ENCODE assay signal across 8 mouse cellular contexts in the genomic region with DNA sequence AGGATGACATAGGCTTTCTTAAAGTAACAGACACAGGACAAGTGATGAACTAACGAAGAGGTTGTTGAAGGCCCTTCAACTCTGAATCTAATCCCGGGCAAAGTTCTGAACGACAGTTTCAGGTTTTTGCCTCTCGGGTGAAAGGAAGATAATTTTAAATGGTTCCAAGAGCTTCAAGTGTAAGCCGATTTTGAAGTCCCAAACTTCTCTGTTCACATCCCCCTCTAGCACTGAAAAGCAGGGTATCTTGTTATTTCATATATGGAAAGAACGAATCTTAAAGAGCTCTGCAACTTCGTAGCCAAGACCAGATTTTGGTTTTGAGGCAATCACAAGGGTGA. TPM values are rescaled to one million over a fixed set of nuclear protein-coding genes. Genes with fewer than 3 reads are reported as not detected.
A peak's percentile ranks its signal among the peaks of the same experiment; 100 is the strongest.
DNase-seq lines count a peak whose midpoint lies in the region; ATAC-seq and TF ChIP-seq lines count a peak whose summit lies in the region.

No protein-coding gene starts in this region.

- TF ChIP-seq CTCF in E14TG2a.4 (conservative IDR thresholded peaks at IDR 0.05; ENCODE audit: low read length): no peak

- under 1% methylated on average over 7 of the region's 7 CpGs for WGBS in heart, embryonic 12.5 days
- 1% methylated on average over 7 of the region's 7 CpGs for WGBS in forebrain, embryonic 15.5 days
- WGBS in liver, embryonic 16.5 days (ENCODE audit: insufficient replicate concordance): under 1% methylated on average over 7 of the region's 7 CpGs

- H3K4me1 ChIP-seq in heart, embryonic 12.5 days (replicated peaks): peaks cover 54% of the 10 kb centered on the region
- peaks cover 79% of the 10 kb centered on the region for H3K4me1 ChIP-seq in E14TG2a.4 (replicated peaks; ENCODE audit: low read depth, low read length)
- peaks cover 43% of the 10 kb centered on the region for H3K4me1 ChIP-seq in forebrain, embryonic 15.5 days
- peaks cover 64% of the 10 kb centered on the region for H3K4me1 ChIP-seq in liver, embryonic 16.5 days (ENCODE audit: control insufficient read depth, low read depth, low read length)

- no peaks in the 10 kb centered on the region for H3K9me3 ChIP-seq in heart, embryonic 12.5 days (replicated peaks)
- H3K9me3 ChIP-seq in E14TG2a.4 (ENCODE audit: low read length): no peaks in the 10 kb centered on the region
- no peaks in the 10 kb centered on the region for H3K9me3 ChIP-seq in forebrain, embryonic 15.5 days
- H3K9me3 ChIP-seq in liver, embryonic 16.5 days (replicated peaks; ENCODE audit: control insufficient read depth, low read length): no peaks in the 10 kb centered on the region

- no peak for ATAC-seq in heart, embryonic 12.5 days (ENCODE audit: insufficient number of reproducible peaks, low FRiP score)
- ATAC-seq in forebrain, embryonic 15.5 days (replicated peaks): no peak
- no peak for ATAC-seq in liver, embryonic 16.5 days (ENCODE audit: low read depth)
- no peak for ATAC-seq in frontal cortex, adult (ENCODE audit: low TSS enrichment)

- no peak for DNase-seq in heart, adult 8-10 months (ENCODE audit: low spot score)
- DNase-seq in adrenal gland, adult 8-10 months: no peak
- no peak for DNase-seq in urinary bladder, postnatal 36 days (ENCODE audit: low spot score in 2 of 2)

- peaks cover 60% of the 10 kb centered on the region for H3K36me3 ChIP-seq in heart, embryonic 12.5 days
- H3K36me3 ChIP-seq in E14TG2a.4 (ENCODE audit: insufficient read depth, low read length): peaks cover 68% of the 10 kb centered on the region
- H3K36me3 ChIP-seq in forebrain, embryonic 15.5 days: peaks cover 24% of the 10 kb centered on the region
- peaks cover 21% of the 10 kb centered on the region for H3K36me3 ChIP-seq in liver, embryonic 16.5 days (ENCODE audit: control insufficient read depth, insufficient read depth)

- H3K9ac ChIP-seq in heart, embryonic 12.5 days: peak overlapping the region; percentile 98
- peak overlapping the region; percentile 70 for H3K9ac ChIP-seq in forebrain, embryonic 15.5 days (replicated peaks)
- peak overlapping the region; percentile 99 for H3K9ac ChIP-seq in liver, embryonic 16.5 days (ENCODE audit: low read depth, low read length)

- H3K27ac ChIP-seq in heart, embryonic 12.5 days (ENCODE audit: poor library complexity, severe bottlenecking): peak overlapping the region; percentile 87
- H3K27ac ChIP-seq in forebrain, embryonic 15.5 days (replicated peaks): peak overlapping the region; percentile 87
- H3K27ac ChIP-seq in liver, embryonic 16.5 days (ENCODE audit: low read length): peak overlapping the region; percentile 97

- peak overlapping the region; percentile 84 for H3K4me3 ChIP-seq in heart, embryonic 12.5 days
- peak overlapping the region; percentile 96 for H3K4me3 ChIP-seq in E14TG2a.4 (replicated peaks; ENCODE audit: low read length)
- peak overlapping the region; percentile 62 for H3K4me3 ChIP-seq in forebrain, embryonic 15.5 days
- peak overlapping the region; percentile 95 for H3K4me3 ChIP-seq in liver, embryonic 16.5 days (ENCODE audit: low read depth, low read length)

- H3K4me2 ChIP-seq in heart, embryonic 12.5 days: peak overlapping the region; percentile 99
- H3K4me2 ChIP-seq in forebrain, embryonic 15.5 days (replicated peaks): peak overlapping the region; percentile 100
- peak overlapping the region; percentile 100 for H3K4me2 ChIP-seq in liver, embryonic 16.5 days (ENCODE audit: low read depth, low read length)

- no peaks in the 10 kb centered on the region for H3K27me3 ChIP-seq in heart, embryonic 12.5 days (replicated peaks)
- H3K27me3 ChIP-seq in E14TG2a.4 (ENCODE audit: insufficient read depth, low read length): no peaks in the 10 kb centered on the region
- H3K27me3 ChIP-seq in forebrain, embryonic 15.5 days: no peaks in the 10 kb centered on the region
- no peaks in the 10 kb centered on the region for H3K27me3 ChIP-seq in liver, embryonic 16.5 days (ENCODE audit: control insufficient read depth, insufficient read depth, low read depth, low read length)

RNA-seq across cellular contexts. Expression of gene Pcnx3, which starts 0.3 kb away (rescaled TPM):
- 22.0 and 22.3 TPM in 2 replicates for polyA plus RNA-seq in heart, embryonic 12.5 days (2016; fragmentation: Nextera tagmentation; extraction: Ambion mirVana)
- total RNA-seq in heart, adult 8-10 months (2022): 10 to 100 TPM; 18.0 to 21.9 (median 19.8) TPM
- polyA plus RNA-seq in forebrain, embryonic 15.5 days (2015; fragmentation: Nextera tagmentation; extraction: Ambion mirVana): 27.6 and 29.1 TPM in 2 replicates
- 8.2 and 9.7 TPM in 2 replicates for polyA plus RNA-seq in liver, embryonic 16.5 days (2015; fragmentation: Nextera tagmentation; extraction: Ambion mirVana)
- total RNA-seq in adrenal gland, adult 8-10 months (2022): 100 to 1,000 TPM in 3 of 4 experiments, 10 to 100 TPM in 1; 95.1 to 183 (median 136) TPM

RNA-seq across cellular contexts. Expression of gene Map3k11, which starts 0.5 kb away (rescaled TPM):
- polyA plus RNA-seq in heart, embryonic 12.5 days (2016; fragmentation: Nextera tagmentation; extraction: Ambion mirVana): 30.6 and 32.8 TPM in 2 replicates
- 10 to 100 TPM; 22.1 to 24.1 (median 23.2) TPM for total RNA-seq in heart, adult 8-10 months (2022)
- polyA plus RNA-seq in forebrain, embryonic 15.5 days (2015; fragmentation: Nextera tagmentation; extraction: Ambion mirVana): 12.2 and 13.0 TPM in 2 replicates
- 12.9 and 15.2 TPM in 2 replicates for polyA plus RNA-seq in liver, embryonic 16.5 days (2015; fragmentation: Nextera tagmentation; extraction: Ambion mirVana)
- total RNA-seq in adrenal gland, adult 8-10 months (2022): 10 to 100 TPM; 40.8 to 53.6 (median 46.3) TPM

RNA-seq across cellular contexts. Expression of gene Kcnk7, which starts 15.1 kb away (rescaled TPM):
- 0.17 TPM in 1 of 2 replicates, not detected in the other for polyA plus RNA-seq in heart, embryonic 12.5 days (2016; fragmentation: Nextera tagmentation; extraction: Ambion mirVana)
- total RNA-seq in heart, adult 8-10 months (2022): not detected
- 0.33 TPM in 1 of 2 replicates, not detected in the other for polyA plus RNA-seq in forebrain, embryonic 15.5 days (2015; fragmentation: Nextera tagmentation; extraction: Ambion mirVana)
- 0.14 TPM in 2 replicates for polyA plus RNA-seq in liver, embryonic 16.5 days (2015; fragmentation: Nextera tagmentation; extraction: Ambion mirVana)
- not detected for total RNA-seq in adrenal gland, adult 8-10 months (2022)

RNA-seq across cellular contexts. Expression of gene Sipa1, which starts 25.6 kb away (rescaled TPM):
- polyA plus RNA-seq in heart, embryonic 12.5 days (2016; fragmentation: Nextera tagmentation; extraction: Ambion mirVana): 25.5 and 28.1 TPM in 2 replicates
- total RNA-seq in heart, adult 8-10 months (2022): 10 to 100 TPM; 14.9 to 23.5 (median 17.8) TPM
- polyA plus RNA-seq in forebrain, embryonic 15.5 days (2015; fragmentation: Nextera tagmentation; extraction: Ambion mirVana): 14.1 and 15.5 TPM in 2 replicates
- polyA plus RNA-seq in liver, embryonic 16.5 days (2015; fragmentation: Nextera tagmentation; extraction: Ambion mirVana): 19.7 and 22.3 TPM in 2 replicates
- 10 to 100 TPM; 40.3 to 76.9 (median 57.8) TPM for total RNA-seq in adrenal gland, adult 8-10 months (2022)

RNA-seq across cellular contexts. Expression of gene Ehbp1l1, which starts 37.1 kb away (rescaled TPM):
- 121 and 123 TPM in 2 replicates for polyA plus RNA-seq in heart, embryonic 12.5 days (2016; fragmentation: Nextera tagmentation; extraction: Ambion mirVana)
- 100 to 1,000 TPM; 145 to 158 (median 149) TPM for total RNA-seq in heart, adult 8-10 months (2022)
- polyA plus RNA-seq in forebrain, embryonic 15.5 days (2015; fragmentation: Nextera tagmentation; extraction: Ambion mirVana): 11.1 and 13.3 TPM in 2 replicates
- polyA plus RNA-seq in liver, embryonic 16.5 days (2015; fragmentation: Nextera tagmentation; extraction: Ambion mirVana): 104 and 105 TPM in 2 replicates
- total RNA-seq in adrenal gland, adult 8-10 months (2022): 10 to 100 TPM; 24.9 to 39.2 (median 32.8) TPM
